In the genomic region with DNA sequence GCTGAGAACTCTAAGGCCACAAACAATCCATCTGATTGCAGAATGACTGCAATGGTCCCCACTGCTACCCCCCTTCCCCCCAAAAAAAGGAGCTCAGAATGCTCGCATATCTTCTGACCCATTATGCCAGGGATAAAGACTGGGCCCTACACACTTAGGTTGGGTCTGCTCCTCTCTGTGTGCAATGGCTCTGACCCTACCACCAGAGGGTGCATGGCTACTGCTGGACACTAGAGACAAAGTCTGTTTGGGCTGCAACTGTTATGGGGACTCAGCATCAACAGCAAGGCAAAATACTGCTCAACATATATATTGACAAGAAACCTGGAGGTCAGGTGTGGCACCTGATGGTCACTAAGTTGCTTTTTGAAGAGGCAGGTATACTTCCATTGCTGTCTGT, we compare ENCODE assay signal across 13 mouse cellular contexts. TPM values are rescaled to one million over a fixed set of nuclear protein-coding genes. Genes with fewer than 3 reads are reported as not detected.
A peak's percentile ranks its signal among the peaks of the same experiment; 100 is the strongest.
DNase-seq lines count a peak whose midpoint lies in the region; ATAC-seq and TF ChIP-seq lines count a peak whose summit lies in the region.
"Had no signal": no experiment of that assay in that cellular context is flagged by ENCODE, and none has a peak within 500 bp of the region (broad histone marks: within the 10 kb centered on the region; RNA-seq: fewer than 3 reads in every experiment).

No protein-coding gene starts in this region.

- H3K27ac ChIP-seq in intestine, postnatal 0 days (ENCODE audit: low read depth, low read length), result no peak overlapping the region
- H3K27ac ChIP-seq in intestine, embryonic 15.5 days, result no peak overlapping the region
- H3K27ac ChIP-seq in testis, adult 2 months (ENCODE audit: control insufficient read depth, insufficient read depth, low read depth, low read length), result no peak overlapping the region
- H3K27ac ChIP-seq in forebrain, embryonic 15.5 days (replicated peaks), result no peak overlapping the region
- H3K27ac ChIP-seq: hindbrain, embryonic 12.5 days; lung, embryonic 15.5 days had no signal

- peak; percentile 72 for TF ChIP-seq CTCF in intestine, postnatal 0 days (IDR thresholded peaks at IDR 0.05; ENCODE audit: low read depth)
- peak; percentile 21; the same call in 1 of the 2 replicates for TF ChIP-seq CTCF in testis, adult 2 months (IDR thresholded peaks at IDR 0.05; ENCODE audit: control insufficient read depth, insufficient read depth, insufficient replicate concordance, low read depth, low read length)

- ATAC-seq in intestine, postnatal 0 days, result no peak
- no peak for ATAC-seq in intestine, embryonic 15.5 days
- ATAC-seq in forebrain, embryonic 15.5 days (replicated peaks), result no peak

- no peak for TF ChIP-seq POLR2A in testis, adult 2 months (IDR thresholded peaks at IDR 0.05; ENCODE audit: control insufficient read depth, low read depth, low read length)

- no peaks in the 10 kb centered on the region for H3K4me1 ChIP-seq in intestine, postnatal 0 days (replicated peaks; ENCODE audit: control insufficient read depth, insufficient read depth, low read length)
- no peaks in the 10 kb centered on the region for H3K4me1 ChIP-seq in intestine, embryonic 15.5 days (replicated peaks)
- no peaks in the 10 kb centered on the region for H3K4me1 ChIP-seq in testis, adult 2 months (ENCODE audit: control insufficient read depth, insufficient read depth, low read length)
- peaks cover 8% of the 10 kb centered on the region for H3K4me1 ChIP-seq in forebrain, embryonic 15.5 days
- H3K4me1 ChIP-seq: hindbrain, embryonic 12.5 days; lung, embryonic 15.5 days had no signal

- H3K4me2 ChIP-seq in intestine, postnatal 0 days (replicated peaks; ENCODE audit: low read depth), result no peak overlapping the region
- no peak overlapping the region for H3K4me2 ChIP-seq in intestine, embryonic 15.5 days (replicated peaks)
- no peak overlapping the region for H3K4me2 ChIP-seq in forebrain, embryonic 15.5 days (replicated peaks)
- H3K4me2 ChIP-seq: hindbrain, embryonic 12.5 days; lung, embryonic 15.5 days had no signal

- H3K27me3 ChIP-seq in intestine, postnatal 0 days (replicated peaks; ENCODE audit: control insufficient read depth, insufficient read depth, low read length), result no peaks in the 10 kb centered on the region
- no peaks in the 10 kb centered on the region for H3K27me3 ChIP-seq in intestine, embryonic 15.5 days (replicated peaks)
- H3K27me3 ChIP-seq in testis, adult 2 months (ENCODE audit: control insufficient read depth, insufficient read depth, low read length), result no peaks in the 10 kb centered on the region
- H3K27me3 ChIP-seq in forebrain, embryonic 15.5 days, result no peaks in the 10 kb centered on the region
- H3K27me3 ChIP-seq: hindbrain, embryonic 12.5 days; lung, embryonic 15.5 days had no signal

- no peak overlapping the region for H3K9ac ChIP-seq in intestine, postnatal 0 days (ENCODE audit: low read depth, low read length)
- H3K9ac ChIP-seq in intestine, embryonic 15.5 days, result no peak overlapping the region
- H3K9ac ChIP-seq in forebrain, embryonic 15.5 days (replicated peaks), result no peak overlapping the region
- H3K9ac ChIP-seq: hindbrain, embryonic 12.5 days; lung, embryonic 15.5 days had no signal

- intact Hi-C loops in heart, postnatal 25 days (cut with DNase I), result loop anchor here (5.0 kb wide), 2 partner anchors 291 to 361 kb away; no protein-coding TSS in a partner anchor

- H3K4me3 ChIP-seq in intestine, postnatal 0 days (ENCODE audit: low read depth, low read length), result no peak overlapping the region
- H3K4me3 ChIP-seq in intestine, embryonic 15.5 days (replicated peaks), result no peak overlapping the region
- H3K4me3 ChIP-seq in testis, adult 2 months (ENCODE audit: control insufficient read depth, low read depth, low read length), result no peak overlapping the region
- no peak overlapping the region for H3K4me3 ChIP-seq in forebrain, embryonic 15.5 days
- H3K4me3 ChIP-seq: hindbrain, embryonic 12.5 days; lung, embryonic 15.5 days; myocyte had no signal

- DNase-seq in testis, postnatal 10 days (ENCODE audit: low spot score), result no peak
- peak; percentile 26 for DNase-seq in ZHBTc4 (ENCODE audit: low read depth, low spot score)
- peak; percentile 30 for DNase-seq in retina, postnatal 1 day
- DNase-seq in heart, postnatal 25 days (ENCODE audit: low spot score), result no peak
- DNase-seq: cerebellum, adult 11 months; gastrocnemius, postnatal 14 days had no signal

- H3K9me3 ChIP-seq in intestine, postnatal 0 days (ENCODE audit: control insufficient read depth), result no peaks in the 10 kb centered on the region
- H3K9me3 ChIP-seq in intestine, embryonic 15.5 days, result no peaks in the 10 kb centered on the region
- no peaks in the 10 kb centered on the region for H3K9me3 ChIP-seq in forebrain, embryonic 15.5 days
- H3K9me3 ChIP-seq: hindbrain, embryonic 12.5 days; lung, embryonic 15.5 days had no signal

- H3K36me3 ChIP-seq in intestine, postnatal 0 days (ENCODE audit: control insufficient read depth, insufficient read depth), result peaks cover 17% of the 10 kb centered on the region
- no peaks in the 10 kb centered on the region; the same call in 1 of the 2 replicates for H3K36me3 ChIP-seq in intestine, embryonic 15.5 days
- no peaks in the 10 kb centered on the region for H3K36me3 ChIP-seq in testis, adult 2 months (ENCODE audit: control insufficient read depth, insufficient read depth, low read length)
- no peaks in the 10 kb centered on the region; the same call in 1 of the 2 replicates for H3K36me3 ChIP-seq in forebrain, embryonic 15.5 days
- H3K36me3 ChIP-seq: lung, embryonic 15.5 days had no signal

- 97% methylated on average over 1 of the region's 1 CpGs for WGBS in intestine, postnatal 0 days
- 93% methylated on average over 1 of the region's 1 CpGs for WGBS in intestine, embryonic 15.5 days
- 88% methylated on average over 1 of the region's 1 CpGs for WGBS in forebrain, embryonic 15.5 days

RNA-seq across cellular contexts. Expression of gene Tmtc4, which starts 32.9 kb away (rescaled TPM):
- polyA plus RNA-seq in intestine, postnatal 0 days (2015; fragmentation: Nextera tagmentation; extraction: Ambion mirVana), result 7.4 and 7.8 TPM in 2 replicates
- polyA plus RNA-seq in intestine, embryonic 15.5 days (2015; fragmentation: Nextera tagmentation; extraction: Ambion mirVana), result 20.9 and 23.6 TPM in 2 replicates
- 7.2 and 10.4 TPM in 2 replicates for polyA plus RNA-seq in testis, adult 2 months (2012; rRNA removed)
- 10 to 100 TPM in 1 of 2 experiments, 1 to 10 TPM in 1; 9.6 to 15.2 TPM for total RNA-seq in heart, postnatal 25 days (2021)
- 36.6 and 39.1 TPM in 2 replicates for polyA plus RNA-seq in forebrain, embryonic 15.5 days (2015; fragmentation: Nextera tagmentation; extraction: Ambion mirVana)

RNA-seq across cellular contexts. Expression of gene Ggact, which starts 37.4 kb away (rescaled TPM):
- polyA plus RNA-seq in intestine, postnatal 0 days (2015; fragmentation: Nextera tagmentation; extraction: Ambion mirVana), result 59.5 and 64.1 TPM in 2 replicates
- polyA plus RNA-seq in intestine, embryonic 15.5 days (2015; fragmentation: Nextera tagmentation; extraction: Ambion mirVana), result 45.1 and 50.3 TPM in 2 replicates
- polyA plus RNA-seq in testis, adult 2 months (2012; rRNA removed), result 58.5 and 63.9 TPM in 2 replicates
- total RNA-seq in heart, postnatal 25 days (2021), result 10 to 100 TPM; 23.8 to 27.1 TPM
- 4.6 and 4.8 TPM in 2 replicates for polyA plus RNA-seq in forebrain, embryonic 15.5 days (2015; fragmentation: Nextera tagmentation; extraction: Ambion mirVana)

Comparison
In these comparisons a context has a peak if more than half of its experiments do, and no peak if none do; other contexts are left out.
1. DNase-seq: peak in ZHBTc4 (single experiment) and retina, postnatal 1 day (single experiment); none in testis, postnatal 10 days (single experiment) and heart, postnatal 25 days (single experiment).